Mouse (Mus musculus): ENCODE data around the gene 3110082I17Rik. TPM values are rescaled to one million over a fixed set of nuclear protein-coding genes. Genes with fewer than 3 reads are reported as not detected.

3110082I17Rik gene
- polyA plus RNA-seq, 2 experiments, result 11.2 to 11.6 TPM

DNA sequence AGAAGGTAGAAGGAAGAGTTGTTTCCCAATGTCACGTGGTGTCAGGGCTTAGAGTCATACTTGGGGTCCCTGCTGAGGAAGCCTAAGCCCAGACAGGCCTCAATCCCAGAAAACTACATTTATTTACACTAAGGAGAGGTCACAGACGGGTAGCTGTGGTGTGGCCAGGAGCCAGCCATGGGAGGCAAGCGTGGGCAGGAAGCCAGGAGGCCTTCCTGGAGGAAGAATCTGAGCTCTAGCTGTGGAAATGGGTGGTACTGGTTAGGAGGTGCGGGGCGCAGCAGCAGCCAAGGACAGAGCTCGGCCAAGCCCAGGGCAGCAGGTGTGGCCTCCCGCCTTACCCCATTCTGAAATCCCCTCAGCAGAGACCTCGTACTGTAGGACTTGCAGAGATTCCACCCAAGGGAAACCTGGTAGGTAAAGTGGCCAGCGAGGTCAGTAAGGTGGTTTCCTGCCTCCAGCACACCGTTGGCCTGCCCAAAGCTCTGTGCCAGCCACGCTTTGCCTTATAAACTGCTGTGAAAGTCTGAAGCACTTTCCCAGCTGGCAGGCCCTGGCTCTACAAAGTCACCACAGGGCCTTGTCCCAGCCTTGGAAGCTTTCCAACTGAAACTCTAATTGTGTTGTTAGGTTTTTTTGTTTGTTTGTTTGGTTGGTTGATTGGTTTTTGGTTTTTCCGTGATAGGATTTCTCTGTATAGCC lies 145.2 kb downstream of the 3110082I17Rik start:
- WGBS (ENCODE audit: insufficient replicate concordance), result 69% methylated on average over 12 of the region's 12 CpGs

DNA sequence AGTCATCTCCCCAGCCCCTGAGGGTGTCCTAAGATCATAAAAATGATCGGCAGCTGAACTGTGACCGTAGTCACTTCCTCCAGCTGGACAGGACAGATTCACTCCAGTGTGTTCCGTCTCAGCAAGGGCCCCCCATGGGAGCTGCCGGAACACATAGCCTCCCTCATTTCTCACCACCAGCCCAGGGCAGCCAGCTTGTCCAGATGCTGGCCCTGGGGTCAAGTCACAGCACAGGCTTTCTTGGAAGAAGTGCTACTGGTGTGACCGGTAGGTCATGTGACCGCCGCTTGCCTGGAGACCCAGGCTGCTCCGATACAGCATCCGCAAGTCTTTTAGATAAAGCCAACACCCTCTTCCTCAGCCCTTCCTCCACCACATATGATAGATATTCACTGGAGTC lies 146.8 kb downstream of the 3110082I17Rik start:
- Histone ChIP-seq H3K4me2 (ENCODE audit: low read depth) (no peak overlapping the region), H3K36me3 (replicated peaks; ENCODE audit: control insufficient read depth, insufficient read depth, low read depth) (no peaks in the 10 kb centered on the region), H3K4me3 (ENCODE audit: insufficient read depth in 1 of 2, low read depth in 2 of 2, low read length in 2 of 2) (no peak overlapping the region), H3K27me3 (ENCODE audit: control insufficient read depth, insufficient read depth, low read length) (no peaks in the 10 kb centered on the region), H3K9ac (replicated peaks) (no peak overlapping the region), H3K27ac (no peak overlapping the region), H3K4me1 (replicated peaks; ENCODE audit: control insufficient read depth in 2 of 2, insufficient read depth in 2 of 2, low read length in 1 of 2) (peaks cover 0 to 7% of the 10 kb centered on the region in 2 experiments; a peak in 2 of 4 replicates), H3K9me3 (ENCODE audit: control insufficient read depth, low read length) (no peaks in the 10 kb centered on the region)
- TF ChIP-seq EP300 (IDR thresholded peaks at IDR 0.05; ENCODE audit: low read depth) (no peak), CTCF (IDR thresholded peaks at IDR 0.05; ENCODE audit: low read depth) (no peak)
- 69% methylated on average over 9 of the region's 9 CpGs for WGBS (ENCODE audit: insufficient replicate concordance)
- DNase-seq (ENCODE audit: low read depth in 3 of 3, low spot score in 3 of 3), result no peak
- ATAC-seq (ENCODE audit: insufficient read depth), result no peak

More for the DNA sequence above, 145.2 kb downstream of the 3110082I17Rik start:
- Histone ChIP-seq H3K4me2 (ENCODE audit: low read depth) (no peak overlapping the region), H3K27ac (no peak overlapping the region), H3K9ac (replicated peaks) (no peak overlapping the region), H3K9me3 (ENCODE audit: control insufficient read depth, low read length) (no peaks in the 10 kb centered on the region), H3K4me3 (ENCODE audit: insufficient read depth in 1 of 2, low read depth in 2 of 2, low read length in 2 of 2) (no peak overlapping the region), H3K36me3 (replicated peaks; ENCODE audit: control insufficient read depth, insufficient read depth, low read depth) (no peaks in the 10 kb centered on the region), H3K27me3 (ENCODE audit: control insufficient read depth, insufficient read depth, low read length) (no peaks in the 10 kb centered on the region), H3K4me1 (replicated peaks; ENCODE audit: control insufficient read depth in 2 of 2, insufficient read depth in 2 of 2, low read length in 1 of 2) (peaks cover 0 to 7% of the 10 kb centered on the region in 2 experiments; a peak in 2 of 4 replicates)
- no peak for TF ChIP-seq EP300 (IDR thresholded peaks at IDR 0.05; ENCODE audit: low read depth)
- TF ChIP-seq CTCF (IDR thresholded peaks at IDR 0.05; ENCODE audit: low read depth), result no peak
- DNase-seq (ENCODE audit: low read depth in 3 of 3, low spot score in 3 of 3) (no peak), ATAC-seq (ENCODE audit: insufficient read depth) (no peak)

DNA sequence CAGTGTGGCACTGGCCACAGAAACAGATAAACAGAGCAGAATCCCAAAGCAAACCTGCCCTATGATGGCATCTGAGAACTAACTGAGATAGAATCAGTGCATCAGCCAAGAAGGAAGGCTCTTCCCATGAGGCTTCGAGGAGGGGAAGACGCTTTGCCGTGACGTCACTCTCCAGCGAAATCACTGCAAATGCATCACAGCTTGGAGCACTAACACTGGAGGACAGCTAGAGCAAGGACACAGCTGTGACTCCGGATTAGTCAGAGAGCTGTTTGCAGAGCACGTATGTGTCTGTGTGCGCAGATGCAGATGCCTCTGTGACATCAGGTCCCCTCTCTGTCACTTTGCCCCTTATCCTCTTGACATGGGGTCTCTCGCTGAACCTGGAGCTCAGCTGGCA lies 148.5 kb downstream of the 3110082I17Rik start:
- H3K9me3 ChIP-seq (ENCODE audit: control insufficient read depth, low read length), result no peaks in the 10 kb centered on the region
- no peaks in the 10 kb centered on the region for H3K36me3 ChIP-seq (replicated peaks; ENCODE audit: control insufficient read depth, insufficient read depth, low read depth)
- no peak overlapping the region for H3K27ac ChIP-seq
- no peak overlapping the region for H3K9ac ChIP-seq (replicated peaks)
- H3K4me1 ChIP-seq (replicated peaks; ENCODE audit: control insufficient read depth in 2 of 2, insufficient read depth in 2 of 2, low read length in 1 of 2), result peaks cover 0 to 2% of the 10 kb centered on the region in 2 experiments; a peak in 1 of 4 replicates
- no peaks in the 10 kb centered on the region for H3K27me3 ChIP-seq (ENCODE audit: control insufficient read depth, insufficient read depth, low read length)
- TF ChIP-seq EP300 (IDR thresholded peaks at IDR 0.05; ENCODE audit: low read depth), result no peak
- no peak for TF ChIP-seq CTCF (IDR thresholded peaks at IDR 0.05; ENCODE audit: low read depth)
- DNase-seq (ENCODE audit: low read depth in 3 of 3, low spot score in 3 of 3) (no peak), ATAC-seq (ENCODE audit: insufficient read depth) (no peak)
- WGBS (ENCODE audit: insufficient replicate concordance), result 79% methylated on average over 9 of the region's 9 CpGs
- no peak overlapping the region for H3K4me3 ChIP-seq (ENCODE audit: insufficient read depth in 1 of 2, low read depth in 2 of 2, low read length in 2 of 2)
- H3K4me2 ChIP-seq (ENCODE audit: low read depth), result no peak overlapping the region

DNA sequence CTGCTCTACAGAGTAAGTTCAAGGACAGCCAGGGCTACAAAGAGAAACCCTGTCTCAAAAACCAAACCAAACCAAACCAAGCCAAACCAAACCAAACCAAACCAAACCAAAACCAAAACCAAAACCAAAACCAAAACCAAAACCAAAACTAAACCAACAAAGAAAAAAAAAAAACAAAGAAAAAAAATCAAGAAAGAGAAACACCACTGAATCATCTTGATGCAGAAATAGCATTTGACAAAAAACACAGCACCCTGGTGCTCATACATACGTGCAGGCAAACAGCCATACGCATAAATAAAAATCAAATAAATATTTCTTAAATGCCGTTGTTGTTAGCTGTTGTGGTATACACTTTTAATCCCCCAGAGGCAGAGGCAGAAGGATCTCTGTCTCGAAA lies 149.8 kb downstream of the 3110082I17Rik start:
- H3K4me1 ChIP-seq (replicated peaks; ENCODE audit: control insufficient read depth in 2 of 2, insufficient read depth in 2 of 2, low read length in 1 of 2), result peaks cover 0 to 2% of the 10 kb centered on the region in 2 experiments; a peak in 1 of 4 replicates
- H3K4me2 ChIP-seq (ENCODE audit: low read depth), result no peak overlapping the region
- DNase-seq (ENCODE audit: low read depth in 3 of 3, low spot score in 3 of 3) (no peak), ATAC-seq (ENCODE audit: insufficient read depth) (no peak)
- H3K27ac ChIP-seq, result no peak overlapping the region
- 75% methylated on average over 4 of the region's 4 CpGs for WGBS (ENCODE audit: insufficient replicate concordance)
- no peaks in the 10 kb centered on the region for H3K9me3 ChIP-seq (ENCODE audit: control insufficient read depth, low read length)
- no peaks in the 10 kb centered on the region for H3K36me3 ChIP-seq (replicated peaks; ENCODE audit: control insufficient read depth, insufficient read depth, low read depth)
- H3K27me3 ChIP-seq (ENCODE audit: control insufficient read depth, insufficient read depth, low read length), result no peaks in the 10 kb centered on the region
- no peak overlapping the region for H3K4me3 ChIP-seq (ENCODE audit: insufficient read depth in 1 of 2, low read depth in 2 of 2, low read length in 2 of 2)
- no peak overlapping the region for H3K9ac ChIP-seq (replicated peaks)
- TF ChIP-seq EP300 (IDR thresholded peaks at IDR 0.05; ENCODE audit: low read depth) (no peak), CTCF (IDR thresholded peaks at IDR 0.05; ENCODE audit: low read depth) (no peak)

DNA sequence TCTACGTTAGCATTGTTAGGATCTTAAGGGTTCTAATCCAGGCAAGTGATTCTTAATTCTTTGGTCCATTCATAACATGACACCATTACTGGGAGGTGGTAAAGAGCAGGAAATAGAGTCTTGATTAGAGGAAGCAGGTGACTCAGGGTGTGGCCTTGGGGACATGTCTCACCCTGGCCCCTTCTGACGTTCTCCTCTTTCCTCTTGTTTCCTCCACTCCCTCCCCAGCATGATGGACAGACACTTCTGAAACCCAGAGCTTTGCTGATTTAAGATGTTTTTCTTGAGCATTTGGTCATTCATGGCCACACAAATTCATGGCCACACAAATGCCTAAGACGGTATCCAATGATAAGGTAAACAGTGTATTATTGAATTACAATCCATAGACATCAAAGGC lies 150.4 kb downstream of the 3110082I17Rik start:
- H3K4me3 ChIP-seq (ENCODE audit: insufficient read depth in 1 of 2, low read depth in 2 of 2, low read length in 2 of 2), result no peak overlapping the region
- H3K4me2 ChIP-seq (ENCODE audit: low read depth), result no peak overlapping the region
- H3K9ac ChIP-seq (replicated peaks), result no peak overlapping the region
- H3K27me3 ChIP-seq (ENCODE audit: control insufficient read depth, insufficient read depth, low read length), result no peaks in the 10 kb centered on the region
- no peaks in the 10 kb centered on the region for H3K36me3 ChIP-seq (replicated peaks; ENCODE audit: control insufficient read depth, insufficient read depth, low read depth)
- DNase-seq (ENCODE audit: low read depth in 3 of 3, low spot score in 3 of 3) (no peak), ATAC-seq (ENCODE audit: insufficient read depth) (no peak)
- no peak overlapping the region for H3K27ac ChIP-seq
- peaks cover 0 to 2% of the 10 kb centered on the region in 2 experiments; a peak in 1 of 4 replicates for H3K4me1 ChIP-seq (replicated peaks; ENCODE audit: control insufficient read depth in 2 of 2, insufficient read depth in 2 of 2, low read length in 1 of 2)
- no peak for TF ChIP-seq EP300 (IDR thresholded peaks at IDR 0.05; ENCODE audit: low read depth)
- TF ChIP-seq CTCF (IDR thresholded peaks at IDR 0.05; ENCODE audit: low read depth), result no peak
- 60% methylated on average over 3 of the region's 3 CpGs for WGBS (ENCODE audit: insufficient replicate concordance)
- H3K9me3 ChIP-seq (ENCODE audit: control insufficient read depth, low read length), result no peaks in the 10 kb centered on the region

MicroRNA genes within 50 kb of the gene (microRNA counts, 519-probe panel; counts per million panel counts)
- microRNA mmu-miR-339-3p, result 69.9 counts per million
- 69.9 counts per million for microRNA mmu-miR-339-5p

Small RNA genes within 50 kb of the gene (microRNA-seq; reads per million reads assigned to microRNA genes)
- gene Mir339, result 924 reads per million, percentile 72 among the genes with 10 or more reads in this experiment

Other genes with a start within 250 kb of the 3110082I17Rik start
- gene Get4, start 208.2 kb downstream of the 3110082I17Rik start, polyA plus RNA-seq (2012; rRNA removed), result 48.6 and 56.8 TPM in 2 replicates
- gene Get4, start 208.2 kb downstream of the 3110082I17Rik start, polyA plus RNA-seq (2014; fragmentation: Nextera tagmentation; extraction: Ambion mirVana), result 107 and 118 TPM in 2 replicates
- gene Adap1, start 134.9 kb downstream of the 3110082I17Rik start, polyA plus RNA-seq (2012; rRNA removed), result 3.0 and 3.1 TPM in 2 replicates
- gene Adap1, start 134.9 kb downstream of the 3110082I17Rik start, polyA plus RNA-seq (2014; fragmentation: Nextera tagmentation; extraction: Ambion mirVana), result 2.2 and 2.7 TPM in 2 replicates
- 22.6 and 23.3 TPM in 2 replicates for gene Cox19, start 109.1 kb downstream of the 3110082I17Rik start, polyA plus RNA-seq (2012; rRNA removed)
- gene Cox19, start 109.1 kb downstream of the 3110082I17Rik start, polyA plus RNA-seq (2014; fragmentation: Nextera tagmentation; extraction: Ambion mirVana), result 61.4 and 62.3 TPM in 2 replicates
- gene Cyp2w1, start 107.9 kb downstream of the 3110082I17Rik start, polyA plus RNA-seq (2012; rRNA removed), result 0.03 and 0.05 TPM in 2 replicates
- not detected in 2 replicates for gene Cyp2w1, start 107.9 kb downstream of the 3110082I17Rik start, polyA plus RNA-seq (2014; fragmentation: Nextera tagmentation; extraction: Ambion mirVana)
- 14.6 and 14.7 TPM in 2 replicates for gene Gpr146, start 82.8 kb downstream of the 3110082I17Rik start, polyA plus RNA-seq (2012; rRNA removed)
- 18.4 and 20.1 TPM in 2 replicates for gene Gpr146, start 82.8 kb downstream of the 3110082I17Rik start, polyA plus RNA-seq (2014; fragmentation: Nextera tagmentation; extraction: Ambion mirVana)
- gene C130050O18Rik, start 55.2 kb downstream of the 3110082I17Rik start, polyA plus RNA-seq (2012; rRNA removed), result 0.93 and 1.1 TPM in 2 replicates
- gene C130050O18Rik, start 55.2 kb downstream of the 3110082I17Rik start, polyA plus RNA-seq (2014; fragmentation: Nextera tagmentation; extraction: Ambion mirVana), result 1.0 and 1.3 TPM in 2 replicates
- 0.06 and 0.07 TPM in 2 replicates for gene Gper1, start 37.4 kb downstream of the 3110082I17Rik start, polyA plus RNA-seq (2012; rRNA removed)
- 0.20 TPM in 1 of 2 replicates, not detected in the other for gene Gper1, start 37.4 kb downstream of the 3110082I17Rik start, polyA plus RNA-seq (2014; fragmentation: Nextera tagmentation; extraction: Ambion mirVana)
- 3.1 and 3.2 TPM in 2 replicates for gene Zfand2a, start 24.0 kb upstream of the 3110082I17Rik start, polyA plus RNA-seq (2012; rRNA removed)
- gene Zfand2a, start 24.0 kb upstream of the 3110082I17Rik start, polyA plus RNA-seq (2014; fragmentation: Nextera tagmentation; extraction: Ambion mirVana), result 1.4 TPM in 2 replicates
- 0.05 TPM in 1 of 2 replicates, not detected in the other for gene Uncx, start 83.0 kb upstream of the 3110082I17Rik start, polyA plus RNA-seq (2012; rRNA removed)
- not detected in 2 replicates for gene Uncx, start 83.0 kb upstream of the 3110082I17Rik start, polyA plus RNA-seq (2014; fragmentation: Nextera tagmentation; extraction: Ambion mirVana)

All from liver, embryonic 14.5 days (tissue).